Mouse (Mus musculus): Measurements from ENCODE around the gene Nr1i3. TPM values are rescaled to one million over a fixed set of nuclear protein-coding genes. Genes with fewer than 3 reads are reported as not detected.

The Nr1i3 gene
- polyA plus RNA-seq, 1 experiment, result 0.16 TPM

DNA sequence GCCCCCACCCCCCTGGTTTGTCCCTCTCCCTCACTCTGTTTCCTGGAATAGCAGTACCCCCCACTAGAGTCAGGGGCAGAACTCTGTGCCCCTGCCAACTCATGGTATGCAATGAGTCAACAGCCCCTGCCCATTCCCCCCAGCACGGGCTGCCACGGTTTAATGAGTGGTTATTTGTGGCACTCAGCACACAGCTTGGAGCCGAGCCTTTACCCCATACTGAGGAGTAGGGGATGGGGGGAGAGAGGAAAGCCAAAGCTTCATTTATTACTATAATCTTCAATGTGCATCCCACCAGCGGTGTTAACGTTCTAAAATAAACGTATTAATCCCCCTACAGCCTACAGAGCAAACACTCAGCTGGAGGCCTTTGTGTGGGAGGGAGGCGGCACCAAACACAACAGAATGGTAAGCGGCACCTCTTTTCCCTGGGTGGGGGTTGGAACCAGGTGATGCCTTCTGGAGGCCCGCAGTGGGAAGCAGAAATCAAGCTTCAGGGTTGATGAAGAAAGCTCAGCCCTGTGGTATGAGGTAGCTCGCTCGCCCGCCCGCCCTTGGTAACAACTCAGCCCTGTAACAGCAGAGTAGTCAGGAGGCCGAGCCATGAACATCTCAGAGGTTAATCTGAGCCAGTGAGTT, 24.2 kb upstream of the Nr1i3 start:
- H3K27me3 ChIP-seq (ENCODE audit: control insufficient read depth, insufficient read depth, low read length), result no peaks in the 10 kb centered on the region
- H3K27ac ChIP-seq (ENCODE audit: control insufficient read depth, insufficient read depth, low read depth, low read length), result peak overlapping the region; percentile 68
- TF ChIP-seq CTCF (IDR thresholded peaks at IDR 0.05; ENCODE audit: control insufficient read depth, insufficient read depth, insufficient replicate concordance, low read depth, low read length) (no peak), POLR2A (IDR thresholded peaks at IDR 0.05; ENCODE audit: control insufficient read depth, low read depth, low read length) (no peak)
- peaks cover 17% of the 10 kb centered on the region for H3K4me1 ChIP-seq (ENCODE audit: control insufficient read depth, insufficient read depth, low read length)
- no peaks in the 10 kb centered on the region for H3K36me3 ChIP-seq (ENCODE audit: control insufficient read depth, insufficient read depth, low read length)
- no peak overlapping the region for H3K4me3 ChIP-seq (ENCODE audit: control insufficient read depth, low read depth, low read length)

GRCm38 (mm10) chr1:171190832-171191231, 22.9 kb upstream of the Nr1i3 start:
- no peak overlapping the region for H3K27ac ChIP-seq (ENCODE audit: control insufficient read depth, insufficient read depth, low read depth, low read length)
- H3K4me3 ChIP-seq (ENCODE audit: control insufficient read depth, low read depth, low read length), result no peak overlapping the region
- H3K4me1 ChIP-seq (ENCODE audit: control insufficient read depth, insufficient read depth, low read length), result peaks cover 19% of the 10 kb centered on the region
- TF ChIP-seq CTCF (IDR thresholded peaks at IDR 0.05; ENCODE audit: control insufficient read depth, insufficient read depth, insufficient replicate concordance, low read depth, low read length), result no peak
- no peak for TF ChIP-seq POLR2A (IDR thresholded peaks at IDR 0.05; ENCODE audit: control insufficient read depth, low read depth, low read length)
- H3K36me3 ChIP-seq (ENCODE audit: control insufficient read depth, insufficient read depth, low read length), result no peaks in the 10 kb centered on the region
- H3K27me3 ChIP-seq (ENCODE audit: control insufficient read depth, insufficient read depth, low read length), result no peaks in the 10 kb centered on the region; the same call in 1 of the 2 replicates

- no peak overlapping the region for H3K27ac ChIP-seq (ENCODE audit: control insufficient read depth, insufficient read depth, low read depth, low read length)
- TF ChIP-seq POLR2A (IDR thresholded peaks at IDR 0.05; ENCODE audit: control insufficient read depth, low read depth, low read length), result no peak
- no peak for TF ChIP-seq CTCF (IDR thresholded peaks at IDR 0.05; ENCODE audit: control insufficient read depth, insufficient read depth, insufficient replicate concordance, low read depth, low read length)
- peaks cover 23% of the 10 kb centered on the region for H3K4me1 ChIP-seq (ENCODE audit: control insufficient read depth, insufficient read depth, low read length)
- no peaks in the 10 kb centered on the region; the same call in 1 of the 2 replicates for H3K27me3 ChIP-seq (ENCODE audit: control insufficient read depth, insufficient read depth, low read length)
- no peak overlapping the region for H3K4me3 ChIP-seq (ENCODE audit: control insufficient read depth, low read depth, low read length)
- H3K36me3 ChIP-seq (ENCODE audit: control insufficient read depth, insufficient read depth, low read length), result no peaks in the 10 kb centered on the region
These were observed 21.5 kb upstream of the Nr1i3 start for GRCm38 (mm10) chr1:171192283-171192682.

GRCm38 (mm10) chr1:171193093-171193840, 20.5 kb upstream of the Nr1i3 start:
- no peak overlapping the region for H3K4me3 ChIP-seq (ENCODE audit: control insufficient read depth, low read depth, low read length)
- no peaks in the 10 kb centered on the region; the same call in 1 of the 2 replicates for H3K27me3 ChIP-seq (ENCODE audit: control insufficient read depth, insufficient read depth, low read length)
- peak overlapping the region; percentile 16; the same call in 1 of the 2 replicates for H3K27ac ChIP-seq (ENCODE audit: control insufficient read depth, insufficient read depth, low read depth, low read length)
- no peak for TF ChIP-seq CTCF (IDR thresholded peaks at IDR 0.05; ENCODE audit: control insufficient read depth, insufficient read depth, insufficient replicate concordance, low read depth, low read length)
- H3K36me3 ChIP-seq (ENCODE audit: control insufficient read depth, insufficient read depth, low read length), result no peaks in the 10 kb centered on the region
- H3K4me1 ChIP-seq (ENCODE audit: control insufficient read depth, insufficient read depth, low read length), result peaks cover 21% of the 10 kb centered on the region

GRCm38 (mm10) chr1:171193911-171194830, 19.6 kb upstream of the Nr1i3 start:
- H3K27me3 ChIP-seq (ENCODE audit: control insufficient read depth, insufficient read depth, low read length), result no peaks in the 10 kb centered on the region; the same call in 1 of the 2 replicates

GRCm38 (mm10) chr1:171195046-171195822, 18.5 kb upstream of the Nr1i3 start:
- peak overlapping the region; percentile 71 for H3K4me3 ChIP-seq (ENCODE audit: control insufficient read depth, low read depth, low read length)
- TF ChIP-seq CTCF (IDR thresholded peaks at IDR 0.05; ENCODE audit: control insufficient read depth, insufficient read depth, insufficient replicate concordance, low read depth, low read length) (no peak), POLR2A (IDR thresholded peaks at IDR 0.05; ENCODE audit: control insufficient read depth, low read depth, low read length) (no peak)
- peaks cover 13% of the 10 kb centered on the region for H3K4me1 ChIP-seq (ENCODE audit: control insufficient read depth, insufficient read depth, low read length)
- H3K27me3 ChIP-seq (ENCODE audit: control insufficient read depth, insufficient read depth, low read length), result no peaks in the 10 kb centered on the region; the same call in 1 of the 2 replicates
- H3K27ac ChIP-seq (ENCODE audit: control insufficient read depth, insufficient read depth, low read depth, low read length), result no peak overlapping the region
- H3K36me3 ChIP-seq (ENCODE audit: control insufficient read depth, insufficient read depth, low read length), result no peaks in the 10 kb centered on the region

More at GRCm38 (mm10) chr1:171193911-171194830, 19.6 kb upstream of the Nr1i3 start:
- H3K27ac ChIP-seq (ENCODE audit: control insufficient read depth, insufficient read depth, low read depth, low read length), result no peak overlapping the region
- no peak overlapping the region for H3K4me3 ChIP-seq (ENCODE audit: control insufficient read depth, low read depth, low read length)
- peaks cover 20% of the 10 kb centered on the region for H3K4me1 ChIP-seq (ENCODE audit: control insufficient read depth, insufficient read depth, low read length)
- TF ChIP-seq POLR2A (IDR thresholded peaks at IDR 0.05; ENCODE audit: control insufficient read depth, low read depth, low read length) (no peak), CTCF (IDR thresholded peaks at IDR 0.05; ENCODE audit: control insufficient read depth, insufficient read depth, insufficient replicate concordance, low read depth, low read length) (no peak)
- no peaks in the 10 kb centered on the region for H3K36me3 ChIP-seq (ENCODE audit: control insufficient read depth, insufficient read depth, low read length)
